23 mouse cellular contexts compared by ENCODE assay signal in genomic region chrX:52929779-52930178, GRCm38 (mm10).
"Had no signal": no experiment of that assay in that cellular context is flagged by ENCODE, and none has a peak within 500 bp of the region (broad histone marks: within the 10 kb centered on the region; RNA-seq: fewer than 3 reads in every experiment).

No protein-coding gene starts in this region.

- H3K4me1 ChIP-seq: liver, embryonic 15.5 days; lung, embryonic 15.5 days; megakaryocyte, embryonic 14.5 days; midbrain, embryonic 15.5 days; neural tube, embryonic 13.5 days; neural tube, embryonic 15.5 days; stomach, embryonic 15.5 days had no signal

- H3K4me2 ChIP-seq: liver, embryonic 15.5 days; lung, embryonic 15.5 days; midbrain, embryonic 11.5 days; midbrain, embryonic 13.5 days; midbrain, embryonic 15.5 days; neural tube, embryonic 13.5 days; neural tube, embryonic 15.5 days; stomach, embryonic 15.5 days had no signal

- H3K4me3 ChIP-seq: liver, embryonic 15.5 days; lung, embryonic 15.5 days; megakaryocyte, embryonic 14.5 days; midbrain, embryonic 13.5 days; midbrain, embryonic 15.5 days; neural tube, embryonic 13.5 days; neural tube, embryonic 15.5 days; stomach, embryonic 15.5 days had no signal

- H3K9ac ChIP-seq: liver, embryonic 15.5 days; liver, postnatal 0 days; lung, embryonic 15.5 days; midbrain, embryonic 13.5 days; midbrain, embryonic 15.5 days; neural tube, embryonic 13.5 days; neural tube, embryonic 15.5 days; stomach, embryonic 15.5 days had no signal

- DNase-seq: liver, postnatal 0 days; lung, adult 2 months; lung, postnatal 14 days; lung, postnatal 36 days; retina, postnatal 1 day; right cerebral cortex, postnatal 14 days; right cerebral cortex, postnatal 4 days; spleen, adult 18-20 months; thymus, adult 2 months; thymus, postnatal 25 days; thymus, postnatal 4 days had no signal

- H3K36me3 ChIP-seq: liver, embryonic 15.5 days; lung, embryonic 15.5 days; midbrain, embryonic 15.5 days; neural tube, embryonic 13.5 days; neural tube, embryonic 15.5 days; stomach, embryonic 15.5 days had no signal

- ATAC-seq: liver, postnatal 0 days; lung, postnatal 0 days; midbrain, embryonic 13.5 days; midbrain, embryonic 15.5 days had no signal

- H3K27me3 ChIP-seq: liver, embryonic 15.5 days; lung, embryonic 15.5 days; megakaryocyte, embryonic 14.5 days; midbrain, embryonic 13.5 days; midbrain, embryonic 15.5 days; neural tube, embryonic 13.5 days; neural tube, embryonic 15.5 days; stomach, embryonic 15.5 days had no signal

- H3K9me3 ChIP-seq: liver, embryonic 15.5 days; lung, embryonic 15.5 days; megakaryocyte, embryonic 14.5 days; midbrain, embryonic 13.5 days; midbrain, embryonic 15.5 days; neural tube, embryonic 13.5 days; neural tube, embryonic 15.5 days; stomach, embryonic 15.5 days had no signal

- H3K27ac ChIP-seq: liver, embryonic 15.5 days; lung, embryonic 15.5 days; macrophage; midbrain, embryonic 13.5 days; midbrain, embryonic 15.5 days; neural tube, embryonic 13.5 days; neural tube, embryonic 15.5 days; stomach, embryonic 15.5 days; stomach, postnatal 0 days had no signal
